Mouse (Mus musculus) right cerebral cortex, adult 18-20 months (tissue): ENCODE measurements around the gene Tm6sf1.

Experiments
- DNase-seq: peaks from one replicate; pipeline ENCODE4 v3.0.0; 2022; ENCODE audit warnings: mixed read lengths

The Tm6sf1 gene

DNA sequence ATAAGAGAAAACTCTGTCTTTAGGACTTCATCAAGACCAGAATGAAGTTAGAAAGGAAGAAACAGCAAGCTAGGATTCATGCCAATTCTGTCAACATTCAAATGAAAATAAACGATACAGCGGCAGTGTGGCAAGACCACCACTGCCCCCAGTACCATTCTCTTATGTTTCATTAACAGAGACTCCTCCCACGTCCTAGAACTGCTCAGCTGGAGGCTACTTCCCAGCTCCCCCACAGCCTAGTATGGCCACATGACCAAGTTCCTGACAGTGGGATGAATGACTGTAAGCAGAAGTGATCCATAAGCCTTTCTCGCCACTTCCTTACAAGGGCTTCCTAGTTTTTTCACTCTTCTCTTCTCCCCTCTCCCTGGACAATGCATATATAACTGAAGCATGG, 45.3 kb downstream of the Tm6sf1 start:
- DNase-seq, result no peak

- no peak for DNase-seq
Observed at GRCm38 (mm10) chr7:81904926-81905325, 46.1 kb downstream of the Tm6sf1 start.

- no peak for DNase-seq
Observed at GRCm38 (mm10) chr7:81918316-81918715, 59.5 kb downstream of the Tm6sf1 start.

DNA sequence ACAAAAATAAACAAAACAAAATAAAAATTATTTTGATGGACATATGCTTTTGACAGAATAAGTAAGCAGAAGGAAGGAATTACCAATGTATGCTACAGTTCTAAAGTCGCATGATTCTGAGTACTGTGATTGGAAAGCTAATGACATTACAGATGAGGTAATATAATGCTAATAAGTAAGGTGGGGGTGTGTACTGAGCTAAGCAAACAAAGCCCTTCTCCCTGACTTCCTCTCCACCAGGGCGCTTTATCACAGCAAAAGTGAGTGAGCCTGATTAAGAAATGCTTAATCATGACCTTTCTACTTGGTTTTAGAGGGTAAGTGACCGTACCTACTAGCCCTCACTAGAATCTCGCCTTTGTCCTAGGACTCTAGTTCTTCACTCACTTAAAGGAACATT, 61.5 kb downstream of the Tm6sf1 start:
- no peak for DNase-seq

DNA sequence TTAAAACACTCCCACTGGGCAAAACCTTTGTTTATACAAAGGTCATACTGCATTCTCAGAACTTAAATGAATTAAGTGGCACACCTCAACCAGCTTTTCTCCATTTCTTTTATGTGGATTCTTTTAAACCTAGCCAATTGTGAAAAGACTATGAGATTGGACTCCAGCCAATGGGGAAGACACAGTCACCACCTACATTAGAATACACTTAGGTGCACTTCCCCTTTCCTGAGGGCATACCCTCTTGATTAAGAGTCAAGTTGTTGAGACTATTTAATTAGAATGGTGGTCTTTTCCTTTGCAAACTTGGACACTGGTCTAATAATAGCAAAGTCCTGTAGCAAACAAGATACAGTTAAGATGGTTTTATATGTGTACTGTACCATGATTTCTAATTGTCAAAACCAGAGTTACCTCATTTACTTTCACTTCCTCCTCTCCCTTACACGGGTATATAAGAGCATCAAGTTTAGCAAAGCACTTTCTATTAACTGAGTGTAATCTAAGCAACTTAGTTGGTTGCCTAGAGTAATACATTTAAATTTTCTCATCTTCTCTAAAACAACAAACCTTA, 62.7 kb downstream of the Tm6sf1 start:
- DNase-seq, result no peak

- DNase-seq, result no peak
Observed at GRCm38 (mm10) chr7:81928998-81929397, 70.2 kb downstream of the Tm6sf1 start.

GRCm38 (mm10) chr7:81932521-81933045, 73.8 kb downstream of the Tm6sf1 start:
- no peak for DNase-seq

DNA sequence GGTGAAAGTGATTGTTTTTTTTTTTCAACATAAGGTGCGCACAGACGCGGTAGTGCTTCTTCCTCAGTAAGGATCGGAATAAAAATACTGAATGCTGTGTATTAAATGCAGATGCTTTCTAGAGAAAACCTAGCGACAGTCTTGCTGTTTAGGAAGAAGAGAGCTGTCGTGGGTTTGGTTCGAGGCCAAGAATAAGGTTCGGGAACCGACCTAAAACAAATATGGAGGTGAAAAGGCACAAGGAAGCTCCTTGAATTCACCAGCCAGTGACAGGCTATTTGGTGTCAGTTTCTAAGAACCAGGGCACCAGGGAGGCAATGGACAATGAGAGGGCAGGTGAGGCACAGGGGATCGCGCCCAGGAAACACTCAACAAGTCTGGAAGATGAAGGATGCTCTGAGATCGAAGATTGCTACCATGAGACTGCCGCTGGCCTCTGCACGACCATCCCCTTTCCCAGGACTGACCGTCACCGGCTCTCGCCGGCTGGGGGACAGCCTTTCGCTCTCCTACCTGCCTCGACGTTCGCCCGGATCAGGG, 74.3 kb downstream of the Tm6sf1 start:
- no peak for DNase-seq

DNA sequence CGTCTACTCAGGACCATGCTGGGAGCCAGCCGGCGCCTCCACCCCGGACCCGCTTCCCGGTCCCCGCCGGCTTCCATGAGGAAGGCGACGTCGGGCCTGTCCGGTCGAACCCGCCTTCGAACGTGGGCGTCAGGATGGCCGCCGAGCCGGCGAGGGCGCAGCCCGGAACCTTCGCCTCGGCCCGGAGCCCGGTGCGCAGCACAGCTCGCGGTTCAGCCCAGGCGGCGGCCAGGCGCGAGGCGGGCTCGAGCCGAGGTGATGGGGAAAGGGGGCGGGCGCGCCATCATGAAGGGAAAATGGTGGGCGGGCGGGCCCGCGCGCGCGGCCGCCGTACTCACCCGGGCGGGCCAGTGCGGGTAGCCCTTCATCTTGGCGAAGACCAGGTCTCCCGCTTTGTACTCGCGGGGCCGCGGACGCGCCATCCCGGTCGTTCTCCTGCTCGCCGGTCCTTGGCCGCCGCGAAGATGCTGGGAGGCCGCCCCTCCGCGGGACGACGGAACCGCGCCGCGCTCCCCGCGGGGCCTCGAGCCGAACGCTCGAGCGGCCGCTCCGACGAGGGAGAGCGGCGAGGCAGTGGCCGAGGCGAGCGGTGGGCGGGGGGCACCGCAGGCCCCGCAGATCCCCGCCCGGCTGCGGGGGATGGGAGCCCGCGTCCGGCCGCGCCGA, 74.9 kb downstream of the Tm6sf1 start:
- peak; percentile 73 for DNase-seq
